Mouse (Mus musculus) brain, embryonic 14.5 days (tissue): ENCODE measurements around the gene Adamts9.

Experiments
- CTCF ChIP-seq: fragments of 200-500 bp; IDR thresholded peaks from 2 replicates; pipeline ENCODE4 v1.5.1; 2012; ENCODE audit warnings: inconsistent platforms, mild to moderate bottlenecking, moderate library complexity, borderline replicate concordance; ENCODE audit not compliant: insufficient read depth, insufficient read length; ENCODE audit errors: extremely low read depth
- POLR2A ChIP-seq: fragments of 200-500 bp; IDR thresholded peaks from 2 replicates; pipeline ENCODE4 v1.6.1; 2012; ENCODE audit warnings: mild to moderate bottlenecking, inconsistent platforms, borderline replicate concordance; ENCODE audit not compliant: poor library complexity, insufficient read depth, insufficient read length, severe bottlenecking; ENCODE audit errors: extremely low read depth

DNA sequence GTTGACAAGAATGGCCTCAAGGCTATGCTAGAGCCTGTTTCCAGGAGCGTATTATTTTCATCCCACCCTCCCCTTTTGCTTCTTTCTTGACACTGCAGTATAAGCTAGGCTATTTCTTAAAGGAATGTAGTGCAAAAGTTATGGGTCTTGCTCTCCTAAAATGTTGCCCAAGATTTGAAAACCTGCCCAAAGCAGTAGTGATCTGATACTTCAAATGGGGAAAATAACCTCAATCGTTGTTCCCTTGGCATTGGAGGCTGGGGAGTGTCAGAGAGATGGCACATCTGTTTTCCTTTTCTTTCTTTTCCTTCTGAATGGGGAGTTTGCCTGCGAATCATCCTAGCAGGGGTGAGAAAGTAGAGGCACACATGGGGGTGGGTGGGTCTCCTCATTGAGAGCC is 19.7 kb upstream of the Adamts9 start:
- TF ChIP-seq POLR2A, result no peak
- no peak for TF ChIP-seq CTCF
